Mouse (Mus musculus): ENCODE measurements at regions not wholly inside any gene's neighbourhood (a gene's known extent, or its start where the extent isn't known, plus 50 kb on each side); places are given as distances from the start of the nearest gene placed in this dataset.
A peak's percentile ranks its signal among the peaks of the same experiment; 100 is the strongest.

DNA sequence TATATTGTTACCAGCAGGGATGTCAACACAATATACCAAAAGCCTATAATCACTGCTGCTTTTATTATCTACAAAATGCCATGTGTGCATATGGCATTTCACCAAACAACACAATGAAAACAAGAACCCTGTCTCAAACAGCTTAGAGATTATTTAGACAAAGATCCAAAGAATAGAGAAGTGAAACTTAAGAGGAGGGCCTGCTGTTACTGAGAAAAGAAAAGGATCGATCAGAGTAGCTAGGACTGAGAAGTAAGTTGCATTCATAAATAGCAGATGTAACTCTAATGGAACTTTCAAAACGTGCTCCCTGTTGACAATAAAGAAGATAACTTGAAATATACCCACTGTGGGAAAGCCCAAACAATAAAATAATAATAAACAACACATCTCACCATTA, 203.3 kb downstream of the Dnajb9 start:
- H3K27ac ChIP-seq: no peak overlapping the region
- no peak overlapping the region for H3K4me2 ChIP-seq (replicated peaks)
- no peaks in the 10 kb centered on the region for H3K27me3 ChIP-seq (ENCODE audit: control insufficient read depth, insufficient read depth, low read length)
- no peak for ATAC-seq (ENCODE audit: low FRiP score)
- H3K4me1 ChIP-seq (replicated peaks; ENCODE audit: control insufficient read depth, insufficient read depth, low read length): no peaks in the 10 kb centered on the region
- H3K4me3 ChIP-seq (replicated peaks; ENCODE audit: low read length): no peak overlapping the region
- WGBS: 72% methylated on average over 2 of the region's 2 CpGs
- H3K9ac ChIP-seq: no peak overlapping the region
- no peaks in the 10 kb centered on the region for H3K36me3 ChIP-seq (replicated peaks; ENCODE audit: control insufficient read depth, insufficient read depth)
- no peaks in the 10 kb centered on the region; the same call in 1 of the 2 replicates for H3K9me3 ChIP-seq (ENCODE audit: control insufficient read depth, low read length)
- DNase-seq (ENCODE audit: low spot score): no peak

DNA sequence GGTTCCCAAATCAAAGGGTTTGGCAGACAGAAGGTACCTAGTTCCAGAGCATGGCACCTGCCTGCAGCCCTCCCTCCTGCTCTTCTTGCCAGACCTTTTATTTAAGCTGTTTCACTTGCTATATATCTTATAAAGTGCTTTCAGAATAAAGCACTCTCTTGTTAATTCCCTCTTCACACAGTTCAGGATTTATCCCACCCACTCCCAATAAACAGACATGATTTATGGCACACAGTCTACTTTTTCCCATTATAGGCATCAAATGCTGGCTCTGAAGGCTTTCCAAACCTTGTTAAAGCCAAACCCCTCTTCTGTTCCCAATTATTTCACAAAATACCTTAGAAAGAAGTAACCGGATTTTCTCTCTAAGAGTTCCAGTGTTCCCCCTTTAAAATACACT, 226.6 kb downstream of the Dnajb9 start:
- H3K9me3 ChIP-seq (ENCODE audit: control insufficient read depth, low read length): no peaks in the 10 kb centered on the region
- no peaks in the 10 kb centered on the region for H3K27me3 ChIP-seq (ENCODE audit: control insufficient read depth, insufficient read depth, low read length)
- H3K4me1 ChIP-seq (replicated peaks; ENCODE audit: control insufficient read depth, insufficient read depth, low read length): no peaks in the 10 kb centered on the region
- no peaks in the 10 kb centered on the region for H3K36me3 ChIP-seq (replicated peaks; ENCODE audit: control insufficient read depth, insufficient read depth)
- ATAC-seq (ENCODE audit: low FRiP score) (no peak), DNase-seq (ENCODE audit: low spot score) (no peak)
- WGBS: 87% methylated on average over 1 of the region's 1 CpGs
- H3K4me3 ChIP-seq (replicated peaks; ENCODE audit: low read length): no peak overlapping the region
- no peak overlapping the region for H3K9ac ChIP-seq
- H3K4me2 ChIP-seq (replicated peaks): no peak overlapping the region
- no peak overlapping the region for H3K27ac ChIP-seq

- ATAC-seq (ENCODE audit: low FRiP score): no peak
- no peaks in the 10 kb centered on the region for H3K4me1 ChIP-seq (replicated peaks; ENCODE audit: control insufficient read depth, insufficient read depth, low read length)
- H3K4me2 ChIP-seq (replicated peaks): no peak overlapping the region
- no peak for DNase-seq (ENCODE audit: low spot score)
- no peaks in the 10 kb centered on the region for H3K9me3 ChIP-seq (ENCODE audit: control insufficient read depth, low read length)
- no peaks in the 10 kb centered on the region for H3K27me3 ChIP-seq (ENCODE audit: control insufficient read depth, insufficient read depth, low read length)
- H3K4me3 ChIP-seq (replicated peaks; ENCODE audit: low read length): no peak overlapping the region
- H3K27ac ChIP-seq: no peak overlapping the region
- WGBS: 58% methylated on average over 1 of the region's 1 CpGs
- H3K9ac ChIP-seq: no peak overlapping the region
- no peaks in the 10 kb centered on the region for H3K36me3 ChIP-seq (replicated peaks; ENCODE audit: control insufficient read depth, insufficient read depth)
These were observed 246.2 kb downstream of the Dnajb9 start for GRCm38 (mm10) chr12:43963973-43964372.

GRCm38 (mm10) chr12:43962551-43963120, 247.5 kb downstream of the Dnajb9 start:
- Histone ChIP-seq H3K27me3 (ENCODE audit: control insufficient read depth, insufficient read depth, low read length) (no peaks in the 10 kb centered on the region), H3K4me3 (replicated peaks; ENCODE audit: low read length) (no peak overlapping the region), H3K9ac (no peak overlapping the region), H3K27ac (no peak overlapping the region), H3K9me3 (ENCODE audit: control insufficient read depth, low read length) (no peaks in the 10 kb centered on the region), H3K4me2 (replicated peaks) (no peak overlapping the region), H3K4me1 (replicated peaks; ENCODE audit: control insufficient read depth, insufficient read depth, low read length) (no peaks in the 10 kb centered on the region), H3K36me3 (replicated peaks; ENCODE audit: control insufficient read depth, insufficient read depth) (no peaks in the 10 kb centered on the region)
- WGBS: 66% methylated on average over 6 of the region's 6 CpGs
- no peak for ATAC-seq (ENCODE audit: low FRiP score)
- no peak for DNase-seq (ENCODE audit: low spot score)

- ATAC-seq (ENCODE audit: low FRiP score): no peak
- no peak for DNase-seq (ENCODE audit: low spot score)
- Histone ChIP-seq H3K9ac (no peak overlapping the region), H3K9me3 (ENCODE audit: control insufficient read depth, low read length) (no peaks in the 10 kb centered on the region), H3K4me2 (replicated peaks) (no peak overlapping the region), H3K36me3 (replicated peaks; ENCODE audit: control insufficient read depth, insufficient read depth) (no peaks in the 10 kb centered on the region), H3K4me1 (replicated peaks; ENCODE audit: control insufficient read depth, insufficient read depth, low read length) (no peaks in the 10 kb centered on the region; the same call in 1 of the 2 replicates), H3K27me3 (ENCODE audit: control insufficient read depth, insufficient read depth, low read length) (no peaks in the 10 kb centered on the region), H3K27ac (no peak overlapping the region), H3K4me3 (replicated peaks; ENCODE audit: low read length) (no peak overlapping the region)
- WGBS: 68% methylated on average over 5 of the region's 5 CpGs
These were observed 285.9 kb downstream of the Dnajb9 start for GRCm38 (mm10) chr12:43924228-43924627.

- 77% methylated on average over 4 of the region's 4 CpGs for WGBS
- Histone ChIP-seq H3K36me3 (replicated peaks; ENCODE audit: control insufficient read depth, insufficient read depth) (no peaks in the 10 kb centered on the region), H3K4me1 (replicated peaks; ENCODE audit: control insufficient read depth, insufficient read depth, low read length) (no peaks in the 10 kb centered on the region; the same call in 1 of the 2 replicates), H3K9me3 (ENCODE audit: control insufficient read depth, low read length) (no peaks in the 10 kb centered on the region), H3K27me3 (ENCODE audit: control insufficient read depth, insufficient read depth, low read length) (no peaks in the 10 kb centered on the region), H3K4me3 (replicated peaks; ENCODE audit: low read length) (no peak overlapping the region), H3K4me2 (replicated peaks) (no peak overlapping the region), H3K27ac (no peak overlapping the region), H3K9ac (no peak overlapping the region)
- ATAC-seq (ENCODE audit: low FRiP score) (no peak), DNase-seq (ENCODE audit: low spot score) (no peak)
These were observed 289.7 kb downstream of the Dnajb9 start for GRCm38 (mm10) chr12:43920396-43920795.

- no peak overlapping the region for H3K4me3 ChIP-seq (replicated peaks; ENCODE audit: low read length)
- no peaks in the 10 kb centered on the region for H3K36me3 ChIP-seq (replicated peaks; ENCODE audit: control insufficient read depth, insufficient read depth)
- no peaks in the 10 kb centered on the region for H3K9me3 ChIP-seq (ENCODE audit: control insufficient read depth, low read length)
- WGBS: 68% methylated on average over 3 of the region's 3 CpGs
- H3K4me1 ChIP-seq (replicated peaks; ENCODE audit: control insufficient read depth, insufficient read depth, low read length): no peaks in the 10 kb centered on the region; the same call in 1 of the 2 replicates
- H3K27ac ChIP-seq: no peak overlapping the region
- no peak for DNase-seq (ENCODE audit: low spot score)
- ATAC-seq (ENCODE audit: low FRiP score): no peak
- no peak overlapping the region for H3K4me2 ChIP-seq (replicated peaks)
- no peaks in the 10 kb centered on the region for H3K27me3 ChIP-seq (ENCODE audit: control insufficient read depth, insufficient read depth, low read length)
- H3K9ac ChIP-seq: no peak overlapping the region
These were observed 291.0 kb downstream of the Dnajb9 start for GRCm38 (mm10) chr12:43919114-43919513.

GRCm38 (mm10) chr12:43916779-43917178, 293.3 kb downstream of the Dnajb9 start:
- Histone ChIP-seq H3K9me3 (ENCODE audit: control insufficient read depth, low read length) (no peaks in the 10 kb centered on the region), H3K27me3 (ENCODE audit: control insufficient read depth, insufficient read depth, low read length) (no peaks in the 10 kb centered on the region), H3K9ac (no peak overlapping the region), H3K4me3 (replicated peaks; ENCODE audit: low read length) (no peak overlapping the region), H3K36me3 (replicated peaks; ENCODE audit: control insufficient read depth, insufficient read depth) (no peaks in the 10 kb centered on the region), H3K27ac (no peak overlapping the region), H3K4me1 (replicated peaks; ENCODE audit: control insufficient read depth, insufficient read depth, low read length) (no peaks in the 10 kb centered on the region; the same call in 1 of the 2 replicates), H3K4me2 (replicated peaks) (no peak overlapping the region)
- ATAC-seq (ENCODE audit: low FRiP score): 0 out of 2 replicates have a peak, but pooled peaks have one; percentile 48
- no peak for DNase-seq (ENCODE audit: low spot score)

GRCm38 (mm10) chr12:43899273-43899672, 310.9 kb downstream of the Dnajb9 start:
- Histone ChIP-seq H3K9me3 (ENCODE audit: control insufficient read depth, low read length) (no peaks in the 10 kb centered on the region), H3K36me3 (replicated peaks; ENCODE audit: control insufficient read depth, insufficient read depth) (no peaks in the 10 kb centered on the region), H3K4me2 (replicated peaks) (no peak overlapping the region), H3K9ac (no peak overlapping the region), H3K27me3 (ENCODE audit: control insufficient read depth, insufficient read depth, low read length) (no peaks in the 10 kb centered on the region), H3K4me1 (replicated peaks; ENCODE audit: control insufficient read depth, insufficient read depth, low read length) (no peaks in the 10 kb centered on the region), H3K4me3 (replicated peaks; ENCODE audit: low read length) (no peak overlapping the region), H3K27ac (no peak overlapping the region)
- DNase-seq (ENCODE audit: low spot score) (no peak), ATAC-seq (ENCODE audit: low FRiP score) (no peak)
- 95% methylated on average over 3 of the region's 3 CpGs for WGBS

- DNase-seq (ENCODE audit: low spot score): no peak
- WGBS: 63% methylated on average over 3 of the region's 3 CpGs
These were observed 324.5 kb downstream of the Dnajb9 start for GRCm38 (mm10) chr12:43885596-43885995.

More at GRCm38 (mm10) chr12:43885596-43885995, 324.5 kb downstream of the Dnajb9 start:
- Histone ChIP-seq H3K4me2 (replicated peaks) (no peak overlapping the region), H3K9me3 (ENCODE audit: control insufficient read depth, low read length) (no peaks in the 10 kb centered on the region), H3K4me1 (replicated peaks; ENCODE audit: control insufficient read depth, insufficient read depth, low read length) (no peaks in the 10 kb centered on the region), H3K4me3 (replicated peaks; ENCODE audit: low read length) (no peak overlapping the region), H3K27me3 (ENCODE audit: control insufficient read depth, insufficient read depth, low read length) (no peaks in the 10 kb centered on the region), H3K27ac (no peak overlapping the region), H3K9ac (no peak overlapping the region), H3K36me3 (replicated peaks; ENCODE audit: control insufficient read depth, insufficient read depth) (no peaks in the 10 kb centered on the region)
- ATAC-seq (ENCODE audit: low FRiP score): no peak

All from hindbrain, embryonic 14.5 days (tissue).